Mouse (Mus musculus) kidney, postnatal 25 days (tissue): ENCODE results near the gene Ceacam20.
"Not testable (repeated sequence)": the region's sequence is repeated elsewhere in the genome, so short reads cannot be mapped to it uniquely, and the experiment has no call there.

ENCODE experiments used
- DNase-seq, 2 experiments: peaks; one replicate each; pipeline ENCODE4 v3.0.0; 2021; ENCODE audit warnings: mixed read lengths in 2 of 2

The Ceacam20 gene

GRCm38 (mm10) chr7:19949996-19950395, 15.2 kb upstream of the Ceacam20 start:
- DNase-seq: no peak

- no peak for DNase-seq
These were observed 14.6 kb upstream of the Ceacam20 start, which contains the start of gene Igsf23 for GRCm38 (mm10) chr7:19950589-19950988. Gene Igsf23, minus strand, starts transcription at chr7:19950756.

GRCm38 (mm10) chr7:19952320-19952986, 12.8 kb upstream of the Ceacam20 start:
- DNase-seq: peak; percentile 52 to 67

GRCm38 (mm10) chr7:19953054-19953453, 12.2 kb upstream of the Ceacam20 start:
- DNase-seq: no peak

GRCm38 (mm10) chr7:19955861-19956260, 9.4 kb upstream of the Ceacam20 start:
- DNase-seq: peak in 1 of 2 experiments; percentile 10

GRCm38 (mm10) chr7:19956341-19956781, 8.9 kb upstream of the Ceacam20 start:
- peak; percentile 89 to 98 for DNase-seq

GRCm38 (mm10) chr7:19962423-19962822, 2.8 kb upstream of the Ceacam20 start:
- DNase-seq: peak in 1 of 2 experiments; percentile 7

GRCm38 (mm10) chr7:19969106-19969505, 3.9 kb downstream of the Ceacam20 start:
- DNase-seq: no peak

- DNase-seq: no peak
These were observed 4.4 kb downstream of the Ceacam20 start for GRCm38 (mm10) chr7:19969541-19970090.

GRCm38 (mm10) chr7:19970196-19970595, 5.0 kb downstream of the Ceacam20 start:
- no peak for DNase-seq

GRCm38 (mm10) chr7:19971516-19971915, 6.3 kb downstream of the Ceacam20 start:
- DNase-seq: no peak

GRCm38 (mm10) chr7:19991165-19991564, 26.0 kb downstream of the Ceacam20 start, which contains the start of gene Nlrp9b:
Gene Nlrp9b, plus strand, starts transcription at chr7:19991465.
- not testable (repeated sequence) for DNase-seq

GRCm38 (mm10) chr7:19996721-19997120, 31.5 kb downstream of the Ceacam20 start:
- DNase-seq: not testable (repeated sequence)

GRCm38 (mm10) chr7:20009987-20010386, 44.8 kb downstream of the Ceacam20 start:
- no peak for DNase-seq
